In genomic region chr4:57131839-57132238, GRCm38 (mm10) we compare ENCODE assay signal across 16 mouse cellular contexts. TPM values are rescaled to one million over a fixed set of nuclear protein-coding genes. Genes with fewer than 3 reads are reported as not detected.
DNase-seq lines count a peak whose midpoint lies in the region; ATAC-seq and TF ChIP-seq lines count a peak whose summit lies in the region.
"Had no signal": no experiment of that assay in that cellular context is flagged by ENCODE, and none has a peak within 500 bp of the region (broad histone marks: within the 10 kb centered on the region; RNA-seq: fewer than 3 reads in every experiment).

No protein-coding gene starts in this region.

- H3K36me3 ChIP-seq in forebrain, embryonic 14.5 days (ENCODE audit: control insufficient read depth, insufficient read depth, low read length) = no peaks in the 10 kb centered on the region
- no peaks in the 10 kb centered on the region for H3K36me3 ChIP-seq in forebrain, embryonic 12.5 days (replicated peaks)
- H3K36me3 ChIP-seq in hindbrain, postnatal 0 days (ENCODE audit: insufficient read depth, low read length) = no peaks in the 10 kb centered on the region
- H3K36me3 ChIP-seq in hindbrain, embryonic 13.5 days = no peaks in the 10 kb centered on the region
- no peaks in the 10 kb centered on the region for H3K36me3 ChIP-seq in heart, embryonic 16.5 days (ENCODE audit: control insufficient read depth, insufficient read depth)
- H3K36me3 ChIP-seq: embryonic facial prominence, embryonic 12.5 days; liver, embryonic 12.5 days; neural tube, embryonic 12.5 days; stomach, embryonic 15.5 days had no signal

- no peaks in the 10 kb centered on the region for H3K27me3 ChIP-seq in forebrain, embryonic 14.5 days (replicated peaks; ENCODE audit: control insufficient read depth, insufficient read depth, low read length)
- H3K27me3 ChIP-seq in forebrain, embryonic 12.5 days = 0 out of 2 replicates have a peak, but pooled peaks cover 3% of the 10 kb centered on the region
- H3K27me3 ChIP-seq in hindbrain, postnatal 0 days (ENCODE audit: insufficient read depth, low read length) = no peaks in the 10 kb centered on the region
- no peaks in the 10 kb centered on the region for H3K27me3 ChIP-seq in hindbrain, embryonic 13.5 days
- no peaks in the 10 kb centered on the region; the same call in 1 of the 2 replicates for H3K27me3 ChIP-seq in heart, embryonic 16.5 days (ENCODE audit: control insufficient read depth, insufficient read depth, low read length)
- H3K27me3 ChIP-seq: embryonic facial prominence, embryonic 12.5 days; stomach, embryonic 15.5 days had no signal

- 83% methylated on average over 10 of the region's 10 CpGs for WGBS in forebrain, embryonic 14.5 days
- 83% methylated on average over 10 of the region's 10 CpGs for WGBS in forebrain, embryonic 12.5 days
- WGBS in hindbrain, postnatal 0 days = 72% methylated on average over 10 of the region's 10 CpGs
- 81% methylated on average over 10 of the region's 10 CpGs for WGBS in hindbrain, embryonic 13.5 days
- WGBS in heart, embryonic 16.5 days = 64% methylated on average over 10 of the region's 10 CpGs

- H3K27ac ChIP-seq in forebrain, embryonic 14.5 days (ENCODE audit: low read depth, low read length) = no peak overlapping the region
- no peak overlapping the region for H3K27ac ChIP-seq in forebrain, embryonic 12.5 days
- no peak overlapping the region for H3K27ac ChIP-seq in hindbrain, postnatal 0 days
- H3K27ac ChIP-seq in hindbrain, embryonic 13.5 days = no peak overlapping the region
- no peak overlapping the region; the same call in 1 of the 2 replicates for H3K27ac ChIP-seq in heart, embryonic 16.5 days (ENCODE audit: low read length)
- H3K27ac ChIP-seq: embryonic facial prominence, embryonic 12.5 days; liver, embryonic 12.5 days; neural tube, embryonic 12.5 days; stomach, embryonic 15.5 days had no signal

- no peaks in the 10 kb centered on the region for H3K9me3 ChIP-seq in forebrain, embryonic 14.5 days (replicated peaks; ENCODE audit: control insufficient read depth, low read length)
- no peaks in the 10 kb centered on the region for H3K9me3 ChIP-seq in forebrain, embryonic 12.5 days
- no peaks in the 10 kb centered on the region for H3K9me3 ChIP-seq in hindbrain, postnatal 0 days (ENCODE audit: low read length)
- no peaks in the 10 kb centered on the region for H3K9me3 ChIP-seq in hindbrain, embryonic 13.5 days
- H3K9me3 ChIP-seq in heart, embryonic 16.5 days (replicated peaks; ENCODE audit: control insufficient read depth, low read length) = no peaks in the 10 kb centered on the region
- H3K9me3 ChIP-seq: embryonic facial prominence, embryonic 12.5 days; liver, embryonic 12.5 days; neural tube, embryonic 12.5 days; stomach, embryonic 15.5 days had no signal

- DNase-seq in forebrain, embryonic 14.5 days (ENCODE audit: low spot score) = peak; percentile 36
- DNase-seq in hindbrain, postnatal 0 days (ENCODE audit: low spot score) = peak; percentile 33
- peak; percentile 32 to 81 for DNase-seq in left cerebral cortex, postnatal 25 days (ENCODE audit: low spot score in 2 of 2)
- DNase-seq in kidney, adult 9 months = no peak
- DNase-seq in testis, postnatal 10 days (ENCODE audit: low spot score) = no peak
- DNase-seq: kidney, adult 8-10 months; lung, postnatal 14 days; midbrain, embryonic 14.5 days; retina, postnatal 1 day had no signal

- H3K4me3 ChIP-seq in forebrain, embryonic 14.5 days (ENCODE audit: low read depth, low read length) = no peak overlapping the region
- no peak overlapping the region for H3K4me3 ChIP-seq in forebrain, embryonic 12.5 days (replicated peaks)
- H3K4me3 ChIP-seq in hindbrain, postnatal 0 days (ENCODE audit: low read length) = no peak overlapping the region
- no peak overlapping the region for H3K4me3 ChIP-seq in hindbrain, embryonic 13.5 days
- H3K4me3 ChIP-seq in heart, embryonic 16.5 days (ENCODE audit: low read length) = no peak overlapping the region
- H3K4me3 ChIP-seq: embryonic facial prominence, embryonic 12.5 days; liver, embryonic 12.5 days; neural tube, embryonic 12.5 days; stomach, embryonic 15.5 days had no signal

- no peak for TF ChIP-seq CTCF in hindbrain, postnatal 0 days (IDR thresholded peaks at IDR 0.05; ENCODE audit: low read depth)

- intact Hi-C loops in left cerebral cortex, postnatal 25 days (cut with DNase I) = no loop called here

- no peak overlapping the region for H3K4me2 ChIP-seq in forebrain, embryonic 14.5 days (ENCODE audit: low read length)
- no peak overlapping the region for H3K4me2 ChIP-seq in forebrain, embryonic 12.5 days
- H3K4me2 ChIP-seq in hindbrain, postnatal 0 days (ENCODE audit: low read depth, low read length) = no peak overlapping the region
- no peak overlapping the region for H3K4me2 ChIP-seq in hindbrain, embryonic 13.5 days
- H3K4me2 ChIP-seq in heart, embryonic 16.5 days (ENCODE audit: low read depth, low read length) = no peak overlapping the region
- H3K4me2 ChIP-seq: embryonic facial prominence, embryonic 12.5 days; liver, embryonic 12.5 days; neural tube, embryonic 12.5 days; stomach, embryonic 15.5 days had no signal

- H3K9ac ChIP-seq in forebrain, embryonic 14.5 days (ENCODE audit: low read length) = no peak overlapping the region
- H3K9ac ChIP-seq in forebrain, embryonic 12.5 days = no peak overlapping the region
- H3K9ac ChIP-seq in hindbrain, postnatal 0 days (replicated peaks; ENCODE audit: low read length) = no peak overlapping the region
- H3K9ac ChIP-seq in hindbrain, embryonic 13.5 days = no peak overlapping the region
- H3K9ac ChIP-seq in heart, embryonic 16.5 days (ENCODE audit: low read length) = no peak overlapping the region
- H3K9ac ChIP-seq: embryonic facial prominence, embryonic 12.5 days; liver, embryonic 12.5 days; neural tube, embryonic 12.5 days; stomach, embryonic 15.5 days had no signal

- ATAC-seq in forebrain, embryonic 14.5 days = no peak
- no peak for ATAC-seq in forebrain, embryonic 12.5 days (ENCODE audit: low FRiP score)
- ATAC-seq in hindbrain, postnatal 0 days = peak; percentile 58; the same call in 1 of the 2 replicates
- ATAC-seq in hindbrain, embryonic 13.5 days (ENCODE audit: low FRiP score) = no peak
- ATAC-seq in heart, embryonic 16.5 days (replicated peaks; ENCODE audit: extremely low read depth, insufficient read depth, low FRiP score) = peak; percentile 68
- ATAC-seq: liver, embryonic 12.5 days had no signal

- no peaks in the 10 kb centered on the region for H3K4me1 ChIP-seq in forebrain, embryonic 14.5 days (ENCODE audit: control insufficient read depth, insufficient read depth, low read length)
- H3K4me1 ChIP-seq in forebrain, embryonic 12.5 days = no peaks in the 10 kb centered on the region
- no peaks in the 10 kb centered on the region; the same call in 1 of the 2 replicates for H3K4me1 ChIP-seq in hindbrain, postnatal 0 days (ENCODE audit: insufficient read depth, low read length)
- no peaks in the 10 kb centered on the region for H3K4me1 ChIP-seq in hindbrain, embryonic 13.5 days (replicated peaks)
- H3K4me1 ChIP-seq in heart, embryonic 16.5 days (ENCODE audit: control insufficient read depth, insufficient read depth, low read length) = peaks cover 5% of the 10 kb centered on the region; the same call in 1 of the 2 replicates
- H3K4me1 ChIP-seq: embryonic facial prominence, embryonic 12.5 days; neural tube, embryonic 12.5 days had no signal

RNA-seq across cellular contexts. Expression of gene Epb41l4b, which starts 11.4 kb away (rescaled TPM):
- 0.74 and 0.88 TPM in 2 replicates for polyA plus RNA-seq in forebrain, embryonic 14.5 days (2014; fragmentation: Nextera tagmentation; extraction: Ambion mirVana)
- 0.54 and 0.64 TPM in 2 replicates for polyA plus RNA-seq in forebrain, embryonic 12.5 days (2016; fragmentation: Nextera tagmentation; extraction: Ambion mirVana)
- total RNA-seq in hindbrain, postnatal 0 days (2014; rRNA removed) = 13.9 and 14.7 TPM in 2 replicates
- polyA plus RNA-seq in hindbrain, postnatal 0 days (2015; fragmentation: Nextera tagmentation; extraction: Ambion mirVana) = 4.2 and 4.4 TPM in 2 replicates
- polyA plus RNA-seq in hindbrain, embryonic 13.5 days (2015; fragmentation: Nextera tagmentation; extraction: Ambion mirVana) = 1.7 and 2.1 TPM in 2 replicates
- polyA plus RNA-seq in heart, embryonic 16.5 days (2015; fragmentation: Nextera tagmentation; extraction: Ambion mirVana) = 0.56 and 1.0 TPM in 2 replicates
- 10 to 100 TPM; 30.2 to 31.9 TPM for total RNA-seq in left cerebral cortex, postnatal 25 days (2021)

Comparison
In these comparisons a context has a peak if more than half of its experiments do, and no peak if none do; other contexts are left out.
1. ATAC-seq: peak in hindbrain, postnatal 0 days (single experiment) and heart, embryonic 16.5 days (single experiment); none in forebrain, embryonic 14.5 days (single experiment), forebrain, embryonic 12.5 days (single experiment) and hindbrain, embryonic 13.5 days (single experiment).
2. DNase-seq: peak in forebrain, embryonic 14.5 days (single experiment), hindbrain, postnatal 0 days (single experiment) and left cerebral cortex, postnatal 25 days (2 of 2); none in kidney, adult 9 months (single experiment) and testis, postnatal 10 days (single experiment).